8 mouse cellular contexts compared by ENCODE assay signal in the genomic region with DNA sequence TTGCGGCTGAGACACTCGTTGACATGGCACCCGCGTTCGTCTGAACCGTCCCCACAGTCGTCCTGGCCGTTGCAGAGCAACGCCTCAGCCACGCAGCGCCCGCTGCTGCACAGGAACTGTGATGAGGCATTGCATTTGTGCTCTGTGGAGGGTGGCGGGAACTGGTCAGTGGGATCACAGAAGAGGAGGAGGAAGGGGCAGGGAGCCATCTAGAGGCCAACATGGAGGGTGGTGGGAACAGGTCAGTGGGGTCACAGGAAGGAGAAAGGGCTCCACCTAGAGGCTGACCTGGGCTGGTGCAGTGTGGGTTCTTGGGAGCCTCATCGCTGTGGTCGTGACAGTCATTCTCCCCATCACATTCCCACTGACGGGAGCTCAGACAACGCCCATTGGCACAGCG. TPM values are rescaled to one million over a fixed set of nuclear protein-coding genes. Genes with fewer than 3 reads are reported as not detected.
DNase-seq lines count a peak whose midpoint lies in the region; ATAC-seq and TF ChIP-seq lines count a peak whose summit lies in the region.

No protein-coding gene starts in this region.

- H3K4me3 ChIP-seq in lung, embryonic 14.5 days (ENCODE audit: low read depth, low read length), result no peak overlapping the region
- no peak overlapping the region for H3K4me3 ChIP-seq in hindbrain, postnatal 0 days (ENCODE audit: low read length)
- H3K4me3 ChIP-seq in neural tube, embryonic 14.5 days (ENCODE audit: low read depth, low read length), result no peak overlapping the region
- no peak overlapping the region for H3K4me3 ChIP-seq in heart, embryonic 11.5 days (ENCODE audit: low read depth, low read length)

- ATAC-seq in CD4-positive, CD25-positive, alpha-beta regulatory T cell, adult 4 months, result no peak
- no peak for ATAC-seq in lung, embryonic 14.5 days (ENCODE audit: insufficient read depth)
- ATAC-seq in hindbrain, postnatal 0 days, result peak; percentile 79
- ATAC-seq in neural tube, embryonic 14.5 days (ENCODE audit: low read depth), result peak; percentile 18; the same call in 1 of the 2 replicates
- no peak for ATAC-seq in heart, embryonic 11.5 days (replicated peaks; ENCODE audit: insufficient number of reproducible peaks, low FRiP score, low TSS enrichment)

- peak; percentile 72 for TF ChIP-seq CTCF in lung, embryonic 14.5 days (IDR thresholded peaks at IDR 0.05; ENCODE audit: low read depth)
- peak; percentile 88 for TF ChIP-seq CTCF in hindbrain, postnatal 0 days (IDR thresholded peaks at IDR 0.05; ENCODE audit: low read depth)

- H3K4me2 ChIP-seq in lung, embryonic 14.5 days, result no peak overlapping the region
- H3K4me2 ChIP-seq in hindbrain, postnatal 0 days (ENCODE audit: low read depth, low read length), result no peak overlapping the region
- H3K4me2 ChIP-seq in neural tube, embryonic 14.5 days (ENCODE audit: low read depth, low read length), result no peak overlapping the region
- no peak overlapping the region for H3K4me2 ChIP-seq in heart, embryonic 11.5 days

- no peaks in the 10 kb centered on the region for H3K9me3 ChIP-seq in lung, embryonic 14.5 days (ENCODE audit: low read depth, low read length)
- no peaks in the 10 kb centered on the region for H3K9me3 ChIP-seq in hindbrain, postnatal 0 days (ENCODE audit: low read length)
- no peaks in the 10 kb centered on the region for H3K9me3 ChIP-seq in neural tube, embryonic 14.5 days (ENCODE audit: control insufficient read depth, low read length)
- H3K9me3 ChIP-seq in heart, embryonic 11.5 days (replicated peaks; ENCODE audit: control insufficient read depth, low read length), result no peaks in the 10 kb centered on the region

- WGBS in lung, embryonic 14.5 days, result 71% methylated on average over 18 of the region's 18 CpGs
- 55% methylated on average over 18 of the region's 18 CpGs for WGBS in hindbrain, postnatal 0 days
- 50% methylated on average over 18 of the region's 18 CpGs for WGBS in neural tube, embryonic 14.5 days
- 66% methylated on average over 18 of the region's 18 CpGs for WGBS in heart, embryonic 11.5 days (ENCODE audit: insufficient replicate concordance)

- no peak overlapping the region for H3K9ac ChIP-seq in lung, embryonic 14.5 days
- H3K9ac ChIP-seq in hindbrain, postnatal 0 days (replicated peaks; ENCODE audit: low read length), result no peak overlapping the region
- H3K9ac ChIP-seq in neural tube, embryonic 14.5 days (replicated peaks; ENCODE audit: low read depth, low read length), result no peak overlapping the region
- H3K9ac ChIP-seq in heart, embryonic 11.5 days (ENCODE audit: low read depth, low read length), result no peak overlapping the region

- H3K27ac ChIP-seq in lung, embryonic 14.5 days (ENCODE audit: low read depth), result no peak overlapping the region
- no peak overlapping the region for H3K27ac ChIP-seq in hindbrain, postnatal 0 days
- no peak overlapping the region for H3K27ac ChIP-seq in neural tube, embryonic 14.5 days (ENCODE audit: low read depth, low read length)
- no peak overlapping the region for H3K27ac ChIP-seq in heart, embryonic 11.5 days (ENCODE audit: low read depth, low read length)

- no peaks in the 10 kb centered on the region for H3K4me1 ChIP-seq in lung, embryonic 14.5 days (ENCODE audit: insufficient read depth)
- no peaks in the 10 kb centered on the region for H3K4me1 ChIP-seq in hindbrain, postnatal 0 days (ENCODE audit: insufficient read depth, low read length)
- no peaks in the 10 kb centered on the region for H3K4me1 ChIP-seq in neural tube, embryonic 14.5 days (ENCODE audit: control insufficient read depth, insufficient read depth, low read length)
- H3K4me1 ChIP-seq in heart, embryonic 11.5 days (ENCODE audit: control insufficient read depth, insufficient read depth, low read length), result no peaks in the 10 kb centered on the region

- H3K27me3 ChIP-seq in lung, embryonic 14.5 days (ENCODE audit: insufficient read depth, low read length), result no peaks in the 10 kb centered on the region
- no peaks in the 10 kb centered on the region for H3K27me3 ChIP-seq in hindbrain, postnatal 0 days (ENCODE audit: insufficient read depth, low read length)
- H3K27me3 ChIP-seq in neural tube, embryonic 14.5 days (ENCODE audit: control insufficient read depth, insufficient read depth, low read length), result no peaks in the 10 kb centered on the region
- H3K27me3 ChIP-seq in heart, embryonic 11.5 days (ENCODE audit: control insufficient read depth, insufficient read depth, low read length), result no peaks in the 10 kb centered on the region

- peak; percentile 36 for DNase-seq in CD4-positive, CD25-positive, alpha-beta regulatory T cell, adult 2 months (ENCODE audit: low read depth, low spot score)
- peak; percentile 25 for DNase-seq in lung, embryonic 14.5 days
- DNase-seq in lung, adult 18-20 months, result no peak
- DNase-seq in hindbrain, postnatal 0 days (ENCODE audit: low spot score), result peak; percentile 63
- no peak for DNase-seq in left cerebral cortex, postnatal 25 days (ENCODE audit: low spot score in 2 of 2)

- H3K36me3 ChIP-seq in lung, embryonic 14.5 days (ENCODE audit: insufficient read depth), result peaks cover 97% of the 10 kb centered on the region
- H3K36me3 ChIP-seq in hindbrain, postnatal 0 days (ENCODE audit: insufficient read depth, low read length), result peaks cover 93% of the 10 kb centered on the region
- H3K36me3 ChIP-seq in neural tube, embryonic 14.5 days (ENCODE audit: control insufficient read depth, insufficient read depth, low read length), result peaks cover 95% of the 10 kb centered on the region
- H3K36me3 ChIP-seq in heart, embryonic 11.5 days (ENCODE audit: control insufficient read depth, insufficient read depth, low read length), result peaks cover 72% of the 10 kb centered on the region

- intact Hi-C loops in left cerebral cortex, postnatal 25 days (cut with DNase I), result no loop called here

RNA-seq across cellular contexts. Expression of a gene that starts 21.3 kb away (rescaled TPM):
- polyA plus RNA-seq in CD4-positive, CD25-positive, alpha-beta regulatory T cell, adult 4 months (2017; shearing (Covaris generic)), result not detected
- 0.14 and 0.22 TPM in 2 replicates for polyA plus RNA-seq in lung, embryonic 14.5 days (2014; fragmentation: Nextera tagmentation; extraction: Ambion mirVana)
- 26.0 and 33.5 TPM in 2 replicates for total RNA-seq in hindbrain, postnatal 0 days (2014; rRNA removed)
- 134 and 146 TPM in 2 replicates for polyA plus RNA-seq in hindbrain, postnatal 0 days (2015; fragmentation: Nextera tagmentation; extraction: Ambion mirVana)
- 80.1 and 80.4 TPM in 2 replicates for polyA plus RNA-seq in neural tube, embryonic 14.5 days (2014; fragmentation: Nextera tagmentation; extraction: Ambion mirVana)
- 0.21 and 0.33 TPM in 2 replicates for polyA plus RNA-seq in heart, embryonic 11.5 days (2014; fragmentation: Nextera tagmentation; extraction: Ambion mirVana)
- total RNA-seq in left cerebral cortex, postnatal 25 days (2021), result 1 to 10 TPM; 5.5 to 6.9 TPM

RNA-seq across cellular contexts. Expression of a gene that starts 33.5 kb away (rescaled TPM):
- polyA plus RNA-seq in CD4-positive, CD25-positive, alpha-beta regulatory T cell, adult 4 months (2017; shearing (Covaris generic)), result 10 to 100 TPM; 55.4 to 78.3 TPM
- 99.6 and 101 TPM in 2 replicates for polyA plus RNA-seq in lung, embryonic 14.5 days (2014; fragmentation: Nextera tagmentation; extraction: Ambion mirVana)
- 66.1 and 91.1 TPM in 2 replicates for total RNA-seq in hindbrain, postnatal 0 days (2014; rRNA removed)
- polyA plus RNA-seq in hindbrain, postnatal 0 days (2015; fragmentation: Nextera tagmentation; extraction: Ambion mirVana), result 49.7 and 49.9 TPM in 2 replicates
- 44.9 and 46.8 TPM in 2 replicates for polyA plus RNA-seq in neural tube, embryonic 14.5 days (2014; fragmentation: Nextera tagmentation; extraction: Ambion mirVana)
- polyA plus RNA-seq in heart, embryonic 11.5 days (2014; fragmentation: Nextera tagmentation; extraction: Ambion mirVana), result 71.3 and 82.7 TPM in 2 replicates
- total RNA-seq in left cerebral cortex, postnatal 25 days (2021), result 10 to 100 TPM; 25.7 to 29.9 TPM

RNA-seq across cellular contexts. Expression of a gene that starts 40.9 kb away (rescaled TPM):
- not detected for polyA plus RNA-seq in CD4-positive, CD25-positive, alpha-beta regulatory T cell, adult 4 months (2017; shearing (Covaris generic))
- polyA plus RNA-seq in lung, embryonic 14.5 days (2014; fragmentation: Nextera tagmentation; extraction: Ambion mirVana), result 36.4 and 44.9 TPM in 2 replicates
- 11.0 and 21.9 TPM in 2 replicates for total RNA-seq in hindbrain, postnatal 0 days (2014; rRNA removed)
- polyA plus RNA-seq in hindbrain, postnatal 0 days (2015; fragmentation: Nextera tagmentation; extraction: Ambion mirVana), result 16.7 and 17.4 TPM in 2 replicates
- 9.7 and 13.5 TPM in 2 replicates for polyA plus RNA-seq in neural tube, embryonic 14.5 days (2014; fragmentation: Nextera tagmentation; extraction: Ambion mirVana)
- 10.1 and 13.9 TPM in 2 replicates for polyA plus RNA-seq in heart, embryonic 11.5 days (2014; fragmentation: Nextera tagmentation; extraction: Ambion mirVana)
- total RNA-seq in left cerebral cortex, postnatal 25 days (2021), result 1 to 10 TPM; 2.9 to 6.7 TPM

RNA-seq across cellular contexts. Expression of a gene that starts 54.2 kb away (rescaled TPM):
- polyA plus RNA-seq in CD4-positive, CD25-positive, alpha-beta regulatory T cell, adult 4 months (2017; shearing (Covaris generic)), result 1 to 10 TPM; 1.0 to 1.2 TPM
- 0.12 TPM in 1 of 2 replicates, not detected in the other for polyA plus RNA-seq in lung, embryonic 14.5 days (2014; fragmentation: Nextera tagmentation; extraction: Ambion mirVana)
- total RNA-seq in hindbrain, postnatal 0 days (2014; rRNA removed), result 0.68 and 3.7 TPM in 2 replicates
- polyA plus RNA-seq in hindbrain, postnatal 0 days (2015; fragmentation: Nextera tagmentation; extraction: Ambion mirVana), result 1.4 and 1.7 TPM in 2 replicates
- 0.31 TPM in 1 of 2 replicates, not detected in the other for polyA plus RNA-seq in neural tube, embryonic 14.5 days (2014; fragmentation: Nextera tagmentation; extraction: Ambion mirVana)
- 0.24 and 0.30 TPM in 2 replicates for polyA plus RNA-seq in heart, embryonic 11.5 days (2014; fragmentation: Nextera tagmentation; extraction: Ambion mirVana)
- total RNA-seq in left cerebral cortex, postnatal 25 days (2021), result 1 to 10 TPM; 4.3 to 5.6 TPM

Comparison
In these comparisons a context has a peak if more than half of its experiments do, and no peak if none do; other contexts are left out.
1. DNase-seq: peak in CD4-positive, CD25-positive, alpha-beta regulatory T cell, adult 2 months (single experiment), lung, embryonic 14.5 days (single experiment) and hindbrain, postnatal 0 days (single experiment); none in lung, adult 18-20 months (0 of 2) and left cerebral cortex, postnatal 25 days (0 of 2).
2. ATAC-seq: peak in hindbrain, postnatal 0 days (single experiment) and neural tube, embryonic 14.5 days (single experiment); none in CD4-positive, CD25-positive, alpha-beta regulatory T cell, adult 4 months (single experiment), lung, embryonic 14.5 days (single experiment) and heart, embryonic 11.5 days (single experiment).
3. RNA of a gene that starts 21.3 kb away (polyA plus RNA-seq): 134 to 146 TPM in hindbrain, postnatal 0 days and 80.1 to 80.4 TPM in neural tube, embryonic 14.5 days; 0.21 to 0.33 TPM in heart, embryonic 11.5 days, 0.14 to 0.22 TPM in lung, embryonic 14.5 days and not detected in CD4-positive, CD25-positive, alpha-beta regulatory T cell, adult 4 months; every median in the first group is over 10 times any median in the second.
4. RNA of a gene that starts 40.9 kb away (polyA plus RNA-seq): 36.4 to 44.9 TPM in lung, embryonic 14.5 days, 16.7 to 17.4 TPM in hindbrain, postnatal 0 days, 10.1 to 13.9 TPM in heart, embryonic 11.5 days and 9.7 to 13.5 TPM in neural tube, embryonic 14.5 days; not detected in CD4-positive, CD25-positive, alpha-beta regulatory T cell, adult 4 months; every median in the first group is over 10 times any median in the second.